Mouse (Mus musculus) liver, adult 2 months (tissue): ENCODE measurements around the gene Traf6. TPM values are rescaled to one million over a fixed set of nuclear protein-coding genes. Genes with fewer than 3 reads are reported as not detected.
A peak's percentile ranks its signal among the peaks of the same experiment; 100 is the strongest.

Experiments
- DNase-seq: peaks from one replicate; pipeline ENCODE4 v3.0.0-alpha.2; 2011; ENCODE audit warnings: low read depth, low spot score; ENCODE audit errors: extremely low read depth
- H3K27ac ChIP-seq: fragments of 200-500 bp; replicated peaks from 2 replicates; pipeline ENCODE4 v1.5.1; 2012; ENCODE audit warnings: low read depth, mild to moderate bottlenecking, control low read depth, inconsistent platforms, low read length; ENCODE audit not compliant: insufficient read depth
- H3K27me3 ChIP-seq: fragments of 200-500 bp; 2 replicates; pipeline ENCODE4 v1.6.1; 2012; ENCODE audit warnings: mild to moderate bottlenecking, moderate library complexity, low read length, inconsistent platforms; ENCODE audit not compliant: control insufficient read depth, insufficient read depth
- H3K36me3 ChIP-seq: fragments of 200-500 bp; 2 replicates; pipeline ENCODE4 v1.6.1; 2012; ENCODE audit warnings: low read length, inconsistent platforms; ENCODE audit not compliant: control insufficient read depth, insufficient read depth
- H3K4me1 ChIP-seq: fragments of 200-500 bp; 2 replicates; pipeline ENCODE4 v1.6.1; 2011; ENCODE audit warnings: low read length; ENCODE audit not compliant: control insufficient read depth, insufficient read depth
- H3K4me3 ChIP-seq: fragments of 200-500 bp; 2 replicates; pipeline ENCODE4 v1.5.1; 2011; ENCODE audit warnings: low read depth, mild to moderate bottlenecking, control low read depth, low read length, moderate library complexity; ENCODE audit not compliant: insufficient read depth
- H3K79me2 ChIP-seq: fragments of 200-500 bp; 2 replicates; pipeline ENCODE4 v1.6.1; 2012; ENCODE audit warnings: inconsistent platforms, mild to moderate bottlenecking, low read length, moderate library complexity; ENCODE audit not compliant: control insufficient read depth, insufficient read depth
- H3K9ac ChIP-seq: fragments of 200-500 bp; 2 replicates; pipeline ENCODE4 v1.6.1; 2012; ENCODE audit warnings: low read depth, mild to moderate bottlenecking, control low read depth, inconsistent platforms, low read length
- CTCF ChIP-seq: fragments of 200-500 bp; IDR thresholded peaks from 2 replicates; pipeline ENCODE4 v1.5.1; 2011; ENCODE audit warnings: low read depth, low read length, control low read depth
- POLR2A ChIP-seq: fragments of 200-500 bp; IDR thresholded peaks from 2 replicates; pipeline ENCODE4 v1.6.1; 2011; ENCODE audit warnings: low read length, control low read depth; ENCODE audit not compliant: insufficient read depth; ENCODE audit errors: extremely low read depth
- WGBS: fragments of 180-500 bp; shearing (Covaris S2); methylation state at CpG from one replicate; pipeline ENCODE4 v1.1.7; 2018; 5-methylcytosine and 5-hydroxymethylcytosine counted together
- polyA plus RNA-seq: library from polyadenylated mRNA; depleted of rRNA; stranded (reverse); fragments of >200 nt; gene quantifications from 2 replicates; pipeline ENCODE4 v1.2.3, GENCODE M21; 2012
- total RNA-seq: library from RNA; depleted of rRNA; stranded (reverse); fragments of >200 nt; gene quantifications from 2 replicates; pipeline ENCODE4 v1.2.3, GENCODE M21; 2014

The Traf6 gene
- total and polyA plus RNA-seq, 2 experiments, result 6.0 to 7.7 TPM

GRCm38 (mm10) chr2:101722370-101723332 lies 44.4 kb downstream of the Traf6 start:
- Histone ChIP-seq H3K27ac (no peak overlapping the region), H3K79me2 (no peaks in the 10 kb centered on the region), H3K9ac (no peak overlapping the region), H3K27me3 (no peaks in the 10 kb centered on the region), H3K36me3 (no peaks in the 10 kb centered on the region), H3K4me1 (no peaks in the 10 kb centered on the region), H3K4me3 (no peak overlapping the region)
- DNase-seq, result no peak
- whole genome bisulfite sequencing, result 77% methylated on average over 8 of the region's 8 CpGs
- no peak for TF ChIP-seq POLR2A
- no peak for TF ChIP-seq CTCF

- no peaks in the 10 kb centered on the region for H3K27me3 ChIP-seq
- 91% methylated on average over 10 of the region's 10 CpGs for WGBS
Observed at GRCm38 (mm10) chr2:101723333-101723881, 45.2 kb downstream of the Traf6 start.

GRCm38 (mm10) chr2:101727787-101728186 lies 49.6 kb downstream of the Traf6 start:
- H3K9ac ChIP-seq, result no peak overlapping the region
- H3K27ac ChIP-seq, result no peak overlapping the region
- peak; percentile 53 for DNase-seq
- H3K36me3 ChIP-seq, result no peaks in the 10 kb centered on the region
- peaks cover 2% of the 10 kb centered on the region; the same call in 1 of the 2 replicates for H3K4me1 ChIP-seq
- no peaks in the 10 kb centered on the region for H3K79me2 ChIP-seq
- TF ChIP-seq POLR2A, result no peak
- no peak for TF ChIP-seq CTCF
- no peaks in the 10 kb centered on the region for H3K27me3 ChIP-seq
- H3K4me3 ChIP-seq, result no peak overlapping the region

More at GRCm38 (mm10) chr2:101723333-101723881, 45.2 kb downstream of the Traf6 start:
- Histone ChIP-seq H3K36me3 (no peaks in the 10 kb centered on the region), H3K4me1 (no peaks in the 10 kb centered on the region), H3K27ac (no peak overlapping the region), H3K4me3 (no peak overlapping the region), H3K9ac (no peak overlapping the region), H3K79me2 (no peaks in the 10 kb centered on the region)
- TF ChIP-seq CTCF (no peak), POLR2A (no peak)
- no peak for DNase-seq

- Histone ChIP-seq H3K4me3 (no peak overlapping the region), H3K4me1 (peaks cover 2% of the 10 kb centered on the region; the same call in 1 of the 2 replicates), H3K27me3 (no peaks in the 10 kb centered on the region), H3K27ac (no peak overlapping the region), H3K9ac (no peak overlapping the region), H3K79me2 (no peaks in the 10 kb centered on the region), H3K36me3 (no peaks in the 10 kb centered on the region)
- peak; percentile 73 for DNase-seq
- WGBS, result 11% methylated on average over 1 of the region's 1 CpGs
- TF ChIP-seq CTCF (0 out of 2 replicates have a peak, but pooled peaks have one; percentile 28), POLR2A (no peak)
Observed at GRCm38 (mm10) chr2:101729472-101729871, 51.2 kb downstream of the Traf6 start.

DNA sequence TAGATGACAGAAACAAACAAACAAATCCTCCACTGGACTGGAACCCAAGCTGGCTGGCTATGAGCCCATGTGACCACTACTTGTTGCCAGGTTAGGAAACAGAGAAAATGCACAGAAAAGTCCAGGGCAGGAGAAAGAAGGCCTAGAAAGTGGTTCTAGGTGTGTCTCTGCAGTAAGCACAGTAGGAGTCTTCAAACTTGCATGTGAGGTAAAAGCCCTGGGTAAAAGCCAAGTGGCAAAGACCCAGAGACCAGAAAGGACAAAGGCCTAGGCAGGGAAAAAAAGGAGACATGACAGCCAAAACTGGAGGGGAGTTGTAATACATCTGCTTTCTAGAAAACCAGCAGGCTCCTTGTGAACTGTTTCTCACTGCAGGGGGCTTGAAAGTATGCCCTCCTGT lies 52.7 kb downstream of the Traf6 start:
- Histone ChIP-seq H3K79me2 (no peaks in the 10 kb centered on the region), H3K9ac (no peak overlapping the region), H3K36me3 (no peaks in the 10 kb centered on the region), H3K4me3 (no peak overlapping the region), H3K4me1 (peaks cover 2% of the 10 kb centered on the region; the same call in 1 of the 2 replicates), H3K27ac (no peak overlapping the region), H3K27me3 (no peaks in the 10 kb centered on the region)
- TF ChIP-seq POLR2A, result no peak
- no peak for TF ChIP-seq CTCF
- peak; percentile 75 for DNase-seq
